Mouse (Mus musculus) inflammation-experienced regulatory T-cells (primary cell): Measurements from ENCODE around the gene Twistnb. TPM values are rescaled to one million over a fixed set of nuclear protein-coding genes. Genes with fewer than 3 reads are reported as not detected.

Experiments used
- polyA plus RNA-seq, 2 experiments: library from polyadenylated mRNA; unstranded; fragments of 100-300 nt; shearing (Covaris generic); gene quantifications; one replicate each; pipeline ENCODE4 v1.2.1; 2017

Gene Twistnb
- 10 to 100 TPM; 57.1 to 61.3 TPM for polyA plus RNA-seq

DNA sequence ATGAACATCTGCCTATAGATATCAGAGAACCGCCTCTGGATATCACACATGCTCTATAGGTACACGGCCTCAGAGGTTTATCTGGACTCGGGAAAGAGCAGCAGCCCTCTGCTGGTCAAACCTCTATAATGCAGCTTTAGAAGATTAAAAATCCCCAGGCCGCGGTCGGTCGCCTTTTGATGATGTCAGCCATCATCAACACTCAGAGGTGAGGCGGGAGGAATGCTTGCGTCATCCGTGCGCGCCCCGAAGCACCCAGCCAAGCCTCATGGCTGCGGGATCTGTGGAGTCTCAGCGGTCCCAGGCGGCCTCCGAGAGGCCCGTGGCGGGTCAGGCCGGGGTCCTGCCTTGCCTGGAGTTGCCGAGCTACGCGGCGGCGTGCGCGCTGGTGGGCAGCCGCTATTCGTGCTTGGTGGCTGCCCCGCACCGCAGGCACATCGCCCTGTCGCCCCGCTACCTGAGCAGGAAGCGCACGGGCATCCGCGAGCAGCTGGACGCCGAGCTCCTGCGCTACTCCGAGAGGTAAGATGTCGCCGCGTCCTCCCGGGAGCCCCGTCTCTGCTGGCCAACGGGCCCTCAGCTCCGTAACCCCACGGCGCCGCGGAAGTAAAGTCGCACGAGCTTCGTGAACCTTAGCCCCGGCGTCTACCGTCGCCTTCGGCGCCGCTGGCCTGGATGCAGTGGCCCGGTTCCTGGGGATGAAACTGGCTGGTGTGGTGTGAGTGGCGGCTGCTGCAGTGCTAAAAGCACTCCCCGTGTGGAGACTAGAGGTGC is at the start of gene Twistnb:
Twistnb (plus strand) TSS at position 249 of the 774 bp plus-strand sequence.

DNA sequence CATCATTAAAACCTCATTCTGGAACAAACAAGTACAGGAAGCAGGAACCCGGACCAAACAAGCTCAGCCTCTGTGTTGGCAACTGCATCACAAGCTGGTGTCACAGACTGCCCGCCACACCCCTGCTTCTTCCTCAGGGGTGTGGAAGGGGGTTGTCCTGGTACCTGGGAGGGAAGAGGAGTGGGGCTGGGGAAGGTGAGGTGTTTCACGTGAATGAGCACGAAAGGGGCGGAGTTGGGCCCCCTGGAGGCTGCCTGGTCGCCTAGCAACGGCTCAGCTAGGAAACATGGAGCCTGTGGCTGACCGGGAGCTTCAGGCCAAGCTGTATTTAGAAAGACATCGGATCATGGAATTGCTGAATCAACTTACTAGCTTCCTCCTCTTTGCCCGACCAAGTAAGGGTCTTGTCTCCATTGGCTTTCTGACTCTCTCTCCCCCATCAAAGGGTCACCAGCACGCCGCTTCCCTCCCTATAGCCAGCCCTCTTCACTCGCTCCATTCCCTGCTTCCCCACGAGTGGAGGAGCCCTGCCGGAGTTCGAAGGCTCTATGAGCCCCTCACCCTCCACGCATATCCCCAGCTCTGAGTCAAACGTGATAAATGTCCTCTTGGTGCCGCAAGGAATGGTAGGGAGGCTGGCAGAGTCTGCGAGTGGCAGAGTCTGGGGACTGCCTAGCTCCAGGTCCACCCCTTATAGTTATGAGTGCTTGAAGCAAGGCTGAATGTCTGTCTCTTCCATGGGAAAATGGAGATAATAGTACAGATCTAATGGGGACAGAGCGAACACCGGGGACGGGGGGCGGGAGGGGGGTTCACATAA is 34.4 kb upstream of the Twistnb start, which contains the start of gene Efcab10:
Efcab10 (plus strand) TSS at position 51 of the 820 bp plus-strand sequence.

Other genes starting within 250 kb of the Twistnb start
- gene Efcab10, start 34.8 kb upstream of the Twistnb start, polyA plus RNA-seq, result not detected